Mouse (Mus musculus) hindbrain, embryonic 13.5 days (tissue): ENCODE measurements at regions not wholly inside any gene's neighbourhood (a gene's known extent, or its start where the extent isn't known, plus 50 kb on each side); places are given as distances from the start of the nearest gene placed in this dataset.
"Not testable (repeated sequence)": the region's sequence is repeated elsewhere in the genome, so short reads cannot be mapped to it uniquely, and the experiment has no call there.

Source experiments
- ATAC-seq: fragments of 200-750 bp; cut with Nextera tagmentation; 2 replicates; pipeline ENCODE4 v1.8.0; 2017; ENCODE audit warnings: moderate TSS enrichment; ENCODE audit not compliant: low FRiP score
- H3K27ac ChIP-seq: fragments of 300-500 bp; sonication (generic); 2 replicates; pipeline ENCODE4 v1.5.1; 2015; ENCODE audit warnings: inconsistent platforms, mild to moderate bottlenecking, moderate library complexity
- H3K27me3 ChIP-seq: fragments of 300-500 bp; sonication (generic); 2 replicates; pipeline ENCODE4 v1.6.1; 2015; ENCODE audit warnings: mild to moderate bottlenecking, inconsistent platforms
- H3K36me3 ChIP-seq: fragments of 300-500 bp; sonication (generic); 2 replicates; pipeline ENCODE4 v1.6.1; 2015; ENCODE audit warnings: mild to moderate bottlenecking, inconsistent platforms
- H3K4me1 ChIP-seq: fragments of 300-500 bp; sonication (generic); replicated peaks from 2 replicates; pipeline ENCODE4 v1.6.1; 2015; ENCODE audit warnings: inconsistent platforms
- H3K4me2 ChIP-seq: fragments of 300-500 bp; sonication (generic); 2 replicates; pipeline ENCODE4 v1.6.1; 2015; ENCODE audit warnings: inconsistent platforms, mild to moderate bottlenecking, moderate library complexity
- H3K4me3 ChIP-seq: fragments of 300-500 bp; sonication (generic); 2 replicates; pipeline ENCODE4 v1.5.1; 2015; ENCODE audit warnings: mild to moderate bottlenecking, inconsistent platforms
- H3K9ac ChIP-seq: fragments of 300-500 bp; sonication (generic); 2 replicates; pipeline ENCODE4 v1.6.1; 2015; ENCODE audit warnings: mild to moderate bottlenecking, inconsistent platforms
- H3K9me3 ChIP-seq: fragments of 300-500 bp; sonication (generic); 2 replicates; pipeline ENCODE4 v1.6.1; 2016; ENCODE audit warnings: inconsistent platforms
- whole genome bisulfite sequencing: fragments of 180-500 bp; shearing (Covaris S2); methylation state at CpG from one replicate; pipeline ENCODE4 v1.1.7; 2015; 5-methylcytosine and 5-hydroxymethylcytosine counted together

DNA sequence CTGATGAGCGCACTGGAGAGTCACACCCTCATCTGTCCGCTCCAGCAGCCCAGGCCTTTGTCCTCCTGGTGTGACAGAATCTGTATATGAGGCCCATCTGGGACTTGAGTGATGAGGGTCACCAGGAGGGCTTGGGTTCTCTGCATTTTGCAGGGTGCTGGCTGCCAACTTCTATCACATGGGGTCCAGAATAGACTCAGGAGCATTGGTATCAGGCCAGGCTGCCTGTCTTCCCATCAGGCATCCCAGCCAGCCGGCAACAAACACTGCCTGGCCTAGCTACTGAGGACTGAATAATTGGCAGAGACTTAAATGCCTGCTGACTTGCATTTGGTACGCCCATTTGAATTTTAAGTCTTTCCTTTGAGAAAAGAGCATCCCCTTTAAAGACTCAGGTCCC, 94.0 kb upstream of the Abca1 start:
- no peak overlapping the region for H3K9ac ChIP-seq
- peaks cover 3% of the 10 kb centered on the region; the same call in 1 of the 2 replicates for H3K4me1 ChIP-seq
- WGBS, result 26% methylated on average over 4 of the region's 4 CpGs
- no peaks in the 10 kb centered on the region for H3K36me3 ChIP-seq
- peak; percentile 94 for ATAC-seq
- H3K4me2 ChIP-seq, result no peak overlapping the region
- H3K27ac ChIP-seq, result no peak overlapping the region
- no peak overlapping the region for H3K4me3 ChIP-seq
- H3K9me3 ChIP-seq, result no peaks in the 10 kb centered on the region
- no peaks in the 10 kb centered on the region for H3K27me3 ChIP-seq

DNA sequence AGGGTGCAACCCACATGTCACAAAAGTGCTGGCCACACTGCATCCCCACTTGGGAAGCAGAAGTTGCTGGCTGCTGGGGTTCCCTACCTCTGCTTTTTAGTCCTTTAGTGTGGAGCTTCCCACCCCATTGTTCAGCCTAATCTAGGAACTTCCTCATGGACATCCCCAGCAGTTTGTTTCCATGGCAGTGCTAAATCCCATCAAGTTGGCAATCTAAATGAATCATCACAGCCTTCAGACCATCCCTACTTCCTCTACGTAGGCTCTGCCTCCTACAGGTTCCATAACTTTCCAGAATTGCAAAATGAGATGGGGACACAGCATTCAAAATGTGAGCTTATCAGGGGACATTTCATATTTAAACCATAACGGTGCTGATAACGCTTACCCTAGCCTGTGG, 90.6 kb upstream of the Abca1 start:
- Histone ChIP-seq H3K27ac (no peak overlapping the region), H3K4me1 (peaks cover 3% of the 10 kb centered on the region; the same call in 1 of the 2 replicates), H3K27me3 (no peaks in the 10 kb centered on the region), H3K36me3 (no peaks in the 10 kb centered on the region), H3K9ac (no peak overlapping the region), H3K4me3 (no peak overlapping the region), H3K4me2 (no peak overlapping the region), H3K9me3 (no peaks in the 10 kb centered on the region)
- WGBS, result 92% methylated on average over 3 of the region's 3 CpGs
- no peak for ATAC-seq

- Histone ChIP-seq H3K4me1 (no peaks in the 10 kb centered on the region), H3K4me3 (no peak overlapping the region), H3K9me3 (no peaks in the 10 kb centered on the region), H3K27ac (no peak overlapping the region), H3K36me3 (no peaks in the 10 kb centered on the region), H3K4me2 (no peak overlapping the region), H3K27me3 (no peaks in the 10 kb centered on the region), H3K9ac (no peak overlapping the region)
- 87% methylated on average over 15 of the region's 15 CpGs for WGBS
- no peak for ATAC-seq
These were observed 86.5 kb upstream of the Abca1 start for GRCm38 (mm10) chr4:53246083-53246747.

DNA sequence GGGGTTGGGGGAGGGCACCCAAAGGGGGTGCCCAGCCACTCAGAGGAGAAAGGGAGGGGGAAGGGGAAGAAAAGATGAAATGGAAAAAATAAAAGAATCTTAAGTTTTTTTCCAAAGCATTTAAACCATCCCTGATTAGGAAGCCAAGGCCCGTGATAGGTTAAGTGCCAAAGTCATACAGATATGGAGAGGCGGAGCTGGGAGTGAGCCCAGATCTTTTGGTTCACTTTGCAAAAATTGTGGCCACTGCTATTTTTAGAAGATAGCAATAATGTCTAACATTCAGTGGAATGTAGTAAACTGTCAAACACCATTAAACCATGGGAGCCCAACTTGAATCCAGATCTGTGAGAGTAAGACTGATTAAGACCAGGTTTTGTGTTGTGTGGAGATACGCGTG, 85.9 kb upstream of the Abca1 start:
- 95% methylated on average over 4 of the region's 4 CpGs for WGBS
- H3K27ac ChIP-seq, result no peak overlapping the region
- H3K36me3 ChIP-seq, result no peaks in the 10 kb centered on the region
- H3K4me1 ChIP-seq, result no peaks in the 10 kb centered on the region
- ATAC-seq, result no peak
- no peak overlapping the region for H3K9ac ChIP-seq
- H3K9me3 ChIP-seq, result no peaks in the 10 kb centered on the region
- H3K4me3 ChIP-seq, result no peak overlapping the region
- no peak overlapping the region for H3K4me2 ChIP-seq
- no peaks in the 10 kb centered on the region for H3K27me3 ChIP-seq

- ATAC-seq, H3K27me3 ChIP-seq, H3K4me1 ChIP-seq, H3K4me3 ChIP-seq, H3K9me3 ChIP-seq, H3K36me3 ChIP-seq, H3K4me2 ChIP-seq, H3K9ac ChIP-seq, H3K27ac ChIP-seq: not testable (repeated sequence)
- WGBS, result 97% methylated on average over 8 of the region's 8 CpGs
These were observed 83.8 kb upstream of the Abca1 start for GRCm38 (mm10) chr4:53243473-53243872.

DNA sequence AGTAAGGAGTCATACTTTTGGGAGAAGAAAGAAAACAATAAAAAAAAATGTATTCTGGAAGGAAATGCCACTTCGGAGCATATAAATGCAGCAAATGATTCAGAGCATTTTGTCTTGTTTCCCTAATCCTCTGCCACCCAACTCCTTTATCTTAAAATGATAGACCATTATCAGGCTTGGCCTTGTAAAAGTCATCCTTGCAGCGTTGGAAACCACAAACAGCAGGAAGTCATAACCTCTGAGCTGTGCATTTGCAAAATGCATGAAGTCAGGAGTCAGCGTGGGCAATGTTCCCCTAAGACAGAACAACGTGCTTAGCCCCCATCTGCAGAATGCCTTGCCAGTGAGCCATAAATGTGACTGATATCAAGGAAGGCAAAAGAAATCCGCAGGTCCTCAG, 80.2 kb upstream of the Abca1 start:
- no peaks in the 10 kb centered on the region for H3K27me3 ChIP-seq
- H3K9ac ChIP-seq, result no peak overlapping the region
- H3K4me2 ChIP-seq, result no peak overlapping the region
- H3K36me3 ChIP-seq, result no peaks in the 10 kb centered on the region
- no peak overlapping the region for H3K4me3 ChIP-seq
- H3K27ac ChIP-seq, result no peak overlapping the region
- WGBS, result 74% methylated on average over 5 of the region's 5 CpGs
- H3K9me3 ChIP-seq, result no peaks in the 10 kb centered on the region
- no peaks in the 10 kb centered on the region for H3K4me1 ChIP-seq
- no peak for ATAC-seq

GRCm38 (mm10) chr4:53238314-53239259, 78.9 kb upstream of the Abca1 start:
- Histone ChIP-seq H3K9me3 (no peaks in the 10 kb centered on the region), H3K36me3 (no peaks in the 10 kb centered on the region), H3K4me2 (no peak overlapping the region), H3K4me1 (no peaks in the 10 kb centered on the region), H3K27me3 (no peaks in the 10 kb centered on the region), H3K27ac (no peak overlapping the region), H3K9ac (no peak overlapping the region), H3K4me3 (no peak overlapping the region)
- WGBS, result 78% methylated on average over 14 of the region's 14 CpGs
- ATAC-seq, result no peak

DNA sequence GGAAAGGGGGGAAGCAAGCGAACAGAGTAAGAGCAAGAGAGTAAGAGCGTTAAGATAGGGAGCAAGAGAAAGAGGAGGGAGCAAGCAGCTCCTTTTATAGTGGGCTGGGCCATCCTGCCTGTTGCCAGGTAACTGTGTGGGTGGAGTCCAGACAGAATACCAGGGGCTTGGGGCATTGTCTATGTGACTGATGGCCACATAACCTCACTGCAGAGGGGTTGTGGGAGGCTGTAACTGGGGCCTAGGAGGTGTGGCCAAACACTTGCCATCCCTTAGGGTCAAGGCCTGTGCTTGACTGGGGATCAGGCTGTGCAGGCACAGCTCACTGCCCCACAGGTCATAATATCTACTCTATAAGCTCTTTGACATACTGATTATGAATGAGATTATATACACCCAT, 76.2 kb upstream of the Abca1 start:
- 16% methylated on average over 2 of the region's 2 CpGs for WGBS
- H3K9ac ChIP-seq, result no peak overlapping the region
- no peaks in the 10 kb centered on the region for H3K9me3 ChIP-seq
- no peaks in the 10 kb centered on the region for H3K27me3 ChIP-seq
- no peak overlapping the region for H3K4me2 ChIP-seq
- no peaks in the 10 kb centered on the region for H3K4me1 ChIP-seq
- H3K36me3 ChIP-seq, result no peaks in the 10 kb centered on the region
- no peak overlapping the region for H3K4me3 ChIP-seq
- 0 out of 2 replicates have a peak, but pooled peaks have one; percentile 24 for ATAC-seq
- H3K27ac ChIP-seq, result no peak overlapping the region

GRCm38 (mm10) chr4:53232436-53232835, 72.7 kb upstream of the Abca1 start:
- Histone ChIP-seq H3K27ac (no peak overlapping the region), H3K27me3 (no peaks in the 10 kb centered on the region), H3K9ac (no peak overlapping the region), H3K4me3 (no peak overlapping the region), H3K4me2 (no peak overlapping the region), H3K4me1 (no peaks in the 10 kb centered on the region), H3K9me3 (no peaks in the 10 kb centered on the region), H3K36me3 (no peaks in the 10 kb centered on the region)
- WGBS, result 79% methylated on average over 3 of the region's 3 CpGs
- no peak for ATAC-seq

- ATAC-seq, result no peak
- no peak overlapping the region for H3K9ac ChIP-seq
- no peak overlapping the region for H3K27ac ChIP-seq
- H3K4me2 ChIP-seq, result no peak overlapping the region
- no peaks in the 10 kb centered on the region for H3K4me1 ChIP-seq
- 65% methylated on average over 4 of the region's 4 CpGs for WGBS
- H3K27me3 ChIP-seq, result no peaks in the 10 kb centered on the region
- no peak overlapping the region for H3K4me3 ChIP-seq
- no peaks in the 10 kb centered on the region for H3K9me3 ChIP-seq
- H3K36me3 ChIP-seq, result no peaks in the 10 kb centered on the region
These were observed 72.2 kb upstream of the Abca1 start for GRCm38 (mm10) chr4:53231867-53232266.

DNA sequence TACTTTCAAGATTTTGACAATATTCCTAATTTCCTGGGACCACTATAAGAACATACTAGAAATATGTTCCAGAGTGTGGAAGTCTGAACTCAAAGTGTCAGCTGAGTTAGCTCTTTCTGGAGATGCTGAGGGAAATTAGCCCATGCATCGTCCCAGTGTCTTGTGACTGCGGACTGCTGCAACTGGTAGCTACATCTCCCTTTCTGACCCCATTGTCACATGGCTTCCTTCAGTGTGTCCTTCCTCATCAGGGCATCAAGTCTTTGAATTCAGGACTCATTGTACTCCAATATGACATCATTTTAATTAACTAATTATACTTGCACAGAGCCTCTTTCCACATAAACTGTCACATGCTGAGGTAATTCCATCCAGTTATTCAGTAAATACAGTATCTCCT, 71.4 kb upstream of the Abca1 start:
- no peak for ATAC-seq
- Histone ChIP-seq H3K9ac (no peak overlapping the region), H3K4me1 (no peaks in the 10 kb centered on the region), H3K4me2 (no peak overlapping the region), H3K36me3 (no peaks in the 10 kb centered on the region), H3K27me3 (no peaks in the 10 kb centered on the region), H3K9me3 (no peaks in the 10 kb centered on the region), H3K27ac (no peak overlapping the region), H3K4me3 (no peak overlapping the region)
- 85% methylated on average over 2 of the region's 2 CpGs for WGBS

- Histone ChIP-seq H3K36me3 (no peaks in the 10 kb centered on the region), H3K27me3 (no peaks in the 10 kb centered on the region), H3K4me2 (no peak overlapping the region), H3K9ac (no peak overlapping the region), H3K4me3 (no peak overlapping the region), H3K9me3 (no peaks in the 10 kb centered on the region), H3K27ac (no peak overlapping the region), H3K4me1 (no peaks in the 10 kb centered on the region)
- no peak for ATAC-seq
- WGBS, result 51% methylated on average over 4 of the region's 4 CpGs
These were observed 68.7 kb upstream of the Abca1 start for GRCm38 (mm10) chr4:53228444-53228843.

DNA sequence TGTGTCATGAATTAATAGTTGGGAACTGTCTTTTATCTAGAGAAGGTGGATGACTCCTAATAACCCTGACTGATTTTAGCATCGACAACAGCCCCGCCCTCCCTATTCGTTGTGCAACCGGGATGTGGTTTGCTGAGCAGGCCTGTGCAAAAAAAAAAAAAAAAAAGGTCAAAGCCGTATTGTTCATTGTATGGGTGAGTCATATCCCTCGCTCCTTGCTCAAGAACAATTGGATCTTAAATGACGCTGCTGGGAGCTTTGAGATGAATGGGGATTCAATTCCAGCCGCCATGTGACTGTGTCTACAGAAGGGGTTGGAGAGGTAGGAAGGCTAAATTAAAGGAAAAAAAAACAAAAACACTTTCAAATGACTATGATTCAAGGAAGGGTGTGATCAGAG, 68.1 kb upstream of the Abca1 start:
- Histone ChIP-seq H3K4me2 (no peak overlapping the region), H3K4me1 (no peaks in the 10 kb centered on the region), H3K36me3 (no peaks in the 10 kb centered on the region), H3K4me3 (no peak overlapping the region), H3K27me3 (no peaks in the 10 kb centered on the region), H3K9ac (no peak overlapping the region), H3K27ac (no peak overlapping the region), H3K9me3 (no peaks in the 10 kb centered on the region)
- ATAC-seq, result no peak
- 12% methylated on average over 8 of the region's 8 CpGs for WGBS
